Mouse (Mus musculus) kidney, adult 18-20 months (tissue): Measurements from ENCODE around the gene Mapk13.
"Not testable (repeated sequence)": the region's sequence is repeated elsewhere in the genome, so short reads cannot be mapped to it uniquely, and the experiment has no call there.

ENCODE experiments used
- DNase-seq: peaks from one replicate; pipeline ENCODE4 v3.0.0; 2021

Mapk13 gene

GRCm38 (mm10) chr17:28769121-28769874 is at the start of gene Mapk13:
Gene Mapk13 (plus strand): TSS chr17:28769297.
- DNase-seq, result peak; percentile 51

- DNase-seq, result no peak
These were observed 43.3 kb upstream of the Mapk13 start, which contains the start of gene AC170998.1 for GRCm38 (mm10) chr17:28725783-28726182. Gene AC170998.1 (plus strand): TSS chr17:28726083.

DNA sequence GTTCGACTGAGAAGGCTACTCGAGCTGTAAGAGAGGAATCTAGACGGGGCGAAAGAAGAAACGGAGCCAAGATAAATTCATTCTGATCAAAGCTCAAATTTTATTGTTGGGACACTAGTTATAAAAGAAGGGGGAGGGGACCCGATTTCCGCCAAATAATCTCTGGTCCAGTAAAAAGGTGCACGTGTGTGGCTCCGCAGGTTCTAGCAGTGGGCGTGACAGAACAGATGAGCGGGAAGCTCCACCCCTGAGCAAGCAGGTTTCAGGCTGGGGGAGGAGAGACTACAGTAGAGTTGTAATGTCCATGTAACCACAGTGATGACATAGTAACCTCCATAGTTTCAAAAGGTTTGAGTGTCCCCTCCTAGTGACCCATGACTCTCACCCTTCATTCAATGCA is 41.6 kb upstream of the Mapk13 start:
- DNase-seq, result not testable (repeated sequence)

GRCm38 (mm10) chr17:28735317-28736105 is 33.6 kb upstream of the Mapk13 start:
- no peak for DNase-seq

DNA sequence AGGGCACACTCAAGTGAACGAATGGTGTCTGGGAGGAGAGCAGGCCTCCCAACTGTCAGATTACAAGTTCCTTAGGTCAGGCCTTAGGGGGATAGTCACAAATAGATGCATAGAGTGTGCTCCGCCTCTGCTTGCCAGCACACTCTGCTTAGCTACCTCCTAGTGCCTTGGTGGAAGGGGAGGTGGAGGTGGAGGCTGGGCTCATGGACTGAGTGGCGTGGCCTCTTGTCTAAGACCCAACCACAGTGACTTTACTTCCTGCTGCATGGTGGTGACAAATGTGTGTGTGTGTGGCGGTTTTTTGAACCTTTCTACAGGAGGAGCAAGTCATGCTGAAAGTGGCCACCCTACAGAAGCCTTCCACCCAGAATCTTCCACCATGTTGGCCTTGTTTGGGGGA is 32.6 kb upstream of the Mapk13 start:
- DNase-seq, result no peak

DNA sequence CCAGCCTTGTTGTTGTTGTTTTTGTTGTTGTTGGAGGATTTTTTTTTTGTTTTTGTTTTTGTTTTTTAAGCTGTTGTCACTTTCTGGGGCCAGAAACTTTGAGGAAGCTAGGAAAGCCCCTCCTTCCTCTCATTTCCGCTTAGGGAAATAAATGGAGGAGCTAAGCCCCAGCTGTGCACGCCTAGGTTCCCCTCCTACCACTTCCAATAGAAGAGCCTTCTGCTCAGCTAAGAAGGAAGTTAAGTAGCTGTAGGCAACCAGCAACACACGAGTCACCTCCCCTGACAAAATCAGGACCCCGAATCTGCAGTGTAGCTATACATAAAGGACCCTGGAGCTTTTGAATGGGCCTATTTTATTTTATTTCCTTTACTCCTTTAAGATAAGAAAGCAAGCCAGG is 31.1 kb upstream of the Mapk13 start:
- DNase-seq, result no peak

GRCm38 (mm10) chr17:28739244-28739643 is 29.9 kb upstream of the Mapk13 start:
- no peak for DNase-seq

DNA sequence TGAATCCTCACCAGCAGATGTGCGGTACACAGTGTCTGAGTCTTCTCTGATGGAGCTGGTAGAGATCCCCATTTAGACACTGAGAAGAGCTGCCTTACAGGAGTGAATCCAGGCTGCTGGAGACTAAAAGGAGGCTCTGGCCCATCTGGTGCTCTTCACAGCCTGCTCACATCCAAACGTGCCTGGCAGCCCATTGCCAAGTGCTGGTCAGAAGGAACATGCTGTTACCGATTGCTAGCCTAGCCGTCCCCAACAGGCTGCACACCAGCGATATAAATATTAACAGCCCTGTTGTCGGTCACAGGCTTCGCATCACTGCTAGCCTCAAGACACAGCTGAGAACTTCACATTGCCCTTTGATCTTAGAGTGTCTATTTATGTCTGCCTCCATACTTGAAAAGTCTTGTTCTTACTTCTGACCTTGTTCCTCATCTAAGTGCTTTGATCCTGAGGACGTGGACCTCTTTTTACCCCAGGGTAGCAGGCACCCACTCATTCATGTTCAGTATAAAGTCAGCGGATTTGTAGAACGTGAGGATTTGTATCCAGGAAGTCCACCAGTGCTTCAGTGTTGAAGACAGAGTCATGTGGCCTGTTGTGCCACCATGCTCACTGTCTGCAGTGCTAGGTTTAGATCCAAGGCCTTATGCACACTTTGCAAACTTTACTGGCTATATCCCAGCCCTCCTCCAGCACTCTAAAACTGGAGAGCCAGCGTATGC is 25.8 kb upstream of the Mapk13 start:
- peak; percentile 60 for DNase-seq

- DNase-seq, result no peak
These were observed 25.2 kb upstream of the Mapk13 start for GRCm38 (mm10) chr17:28743916-28744315.

DNA sequence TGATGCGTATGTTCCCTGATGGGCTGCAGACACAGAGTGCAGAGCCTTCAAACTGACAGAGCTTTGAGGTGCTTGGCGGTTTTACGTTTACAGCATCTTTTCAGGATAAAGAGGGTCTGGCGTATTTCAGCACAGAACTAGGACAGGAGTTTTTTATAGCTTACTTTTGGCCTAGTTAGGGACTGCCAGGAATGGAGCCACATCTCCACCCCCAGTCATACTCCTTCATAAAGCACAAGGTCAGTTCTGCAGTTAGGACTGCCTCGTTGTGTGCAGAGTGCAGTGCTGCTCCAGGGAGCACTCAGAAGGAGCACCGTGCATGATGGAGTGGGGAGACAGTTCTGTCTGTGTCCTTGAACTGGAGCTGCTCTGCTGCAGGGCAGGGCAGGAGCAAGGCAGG is 23.3 kb upstream of the Mapk13 start:
- DNase-seq, result no peak

GRCm38 (mm10) chr17:28748001-28748400 is 21.1 kb upstream of the Mapk13 start:
- no peak for DNase-seq

DNA sequence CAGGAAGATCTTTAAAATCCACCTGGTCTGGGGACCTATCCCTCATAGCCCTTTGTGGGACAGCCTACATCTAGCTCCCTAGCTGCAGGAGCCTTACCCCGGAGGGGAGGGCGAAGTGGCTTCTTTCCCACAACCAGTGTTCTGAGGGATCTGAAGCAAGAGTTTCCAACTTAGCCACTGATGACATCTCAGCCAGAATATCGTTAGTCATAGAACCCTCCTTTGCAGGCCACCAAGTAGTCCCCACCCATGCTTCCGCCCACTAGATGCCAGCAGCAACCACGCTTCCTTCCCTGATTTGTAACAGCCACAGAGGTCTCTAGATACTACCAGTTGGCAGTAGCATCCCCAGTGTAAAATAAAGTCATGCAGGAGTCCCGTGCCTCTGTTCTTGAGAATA is 18.5 kb upstream of the Mapk13 start:
- DNase-seq, result no peak

DNA sequence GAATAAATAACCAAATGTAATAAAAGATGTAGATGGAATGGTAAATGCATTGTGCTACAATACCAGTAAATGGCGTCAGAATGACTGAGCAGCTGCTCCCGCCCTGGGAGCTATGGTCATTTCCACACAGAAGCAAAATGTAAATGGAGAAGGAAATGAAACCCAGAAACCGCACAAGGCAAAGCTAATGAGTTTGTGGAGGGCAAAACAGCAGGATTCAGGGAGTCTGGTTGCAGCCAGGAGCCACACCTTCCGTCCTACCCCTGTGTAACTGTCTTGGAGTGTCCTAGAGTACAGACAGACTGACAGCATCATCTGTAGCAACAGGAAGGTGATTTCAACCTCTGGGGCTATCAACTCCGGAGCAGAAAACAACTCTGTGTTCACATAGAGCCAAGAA is 12.7 kb upstream of the Mapk13 start:
- DNase-seq, result no peak

DNA sequence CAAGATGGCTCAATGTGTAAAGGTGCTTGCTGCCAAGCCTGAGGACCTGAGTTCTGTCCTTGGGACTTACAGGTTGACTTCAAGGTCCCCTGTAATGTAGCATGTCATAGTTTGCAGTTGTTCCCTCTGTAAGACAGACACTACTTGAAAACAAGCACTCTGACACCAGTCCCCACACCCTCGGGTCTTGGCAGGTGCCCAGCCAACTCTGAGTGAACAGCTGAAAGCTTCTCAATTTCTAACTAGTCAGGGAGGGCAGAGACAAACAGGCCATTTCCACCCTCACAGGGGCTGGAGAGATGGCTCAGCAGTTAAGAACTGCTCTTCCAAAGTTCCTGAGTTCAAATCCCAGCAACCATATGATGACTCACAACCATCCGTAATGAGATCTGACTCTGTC is 11.6 kb upstream of the Mapk13 start:
- no peak for DNase-seq

GRCm38 (mm10) chr17:28760736-28761312 is 8.3 kb upstream of the Mapk13 start:
- no peak for DNase-seq

DNA sequence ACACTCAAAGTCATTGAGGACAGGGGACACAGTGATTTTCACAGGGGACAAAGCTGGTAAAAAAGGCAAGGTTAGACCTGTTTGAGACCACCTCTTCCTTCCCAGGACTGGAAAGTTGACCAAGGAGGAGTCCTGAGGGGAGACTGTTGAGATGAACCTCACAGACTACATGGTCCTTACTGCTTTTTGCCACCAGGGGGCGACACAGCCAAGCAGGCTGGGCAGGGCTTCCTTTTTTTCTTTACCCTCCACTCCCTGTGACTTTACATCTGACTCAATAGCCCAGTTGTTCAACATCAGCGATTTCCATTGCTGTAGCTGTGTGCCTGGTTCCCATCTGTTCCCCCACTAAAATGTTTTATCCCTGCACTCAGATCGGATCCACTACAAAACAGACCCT is 7.2 kb upstream of the Mapk13 start:
- peak; percentile 81 for DNase-seq

GRCm38 (mm10) chr17:28766203-28766602 is 2.9 kb upstream of the Mapk13 start:
- no peak for DNase-seq

- DNase-seq, result no peak
These were observed 2.1 kb upstream of the Mapk13 start for GRCm38 (mm10) chr17:28766781-28767515.

GRCm38 (mm10) chr17:28769875-28770421 is 851 bp downstream of the Mapk13 start:
- peak; percentile 27 for DNase-seq

DNA sequence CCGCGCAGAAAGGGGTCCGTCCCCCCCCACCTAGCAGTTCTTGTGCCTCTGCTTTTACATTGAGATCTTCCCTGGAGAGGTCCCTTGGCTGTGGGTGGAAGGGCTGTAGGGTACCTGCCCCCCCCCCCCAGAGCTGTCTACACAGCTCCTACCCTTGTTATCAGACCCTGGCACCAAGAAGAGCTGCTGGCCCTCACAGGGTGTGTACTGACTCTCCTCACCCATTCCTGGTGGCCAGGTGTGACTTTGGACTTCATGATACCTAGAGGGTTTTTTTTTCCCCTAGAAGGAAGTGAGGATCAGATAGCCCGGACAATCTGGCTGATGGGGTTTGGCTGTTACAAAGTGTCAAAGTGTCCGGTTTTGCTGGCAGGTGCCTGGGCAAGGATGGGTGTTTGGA is 2.2 kb downstream of the Mapk13 start:
- DNase-seq, result no peak

- DNase-seq, result not testable (repeated sequence)
These were observed 5.2 kb downstream of the Mapk13 start for GRCm38 (mm10) chr17:28774303-28774702.

GRCm38 (mm10) chr17:28775161-28775560 is 6.1 kb downstream of the Mapk13 start:
- no peak for DNase-seq
